In genomic region chr12:21316869-21317265, GRCm38 (mm10) we compare ENCODE assay signal across 8 mouse cellular contexts. TPM values are rescaled to one million over a fixed set of nuclear protein-coding genes. Genes with fewer than 3 reads are reported as not detected.
DNase-seq lines count a peak whose midpoint lies in the region; ATAC-seq lines count a peak whose summit lies in the region.

No protein-coding gene starts in this region.

- H3K36me3 ChIP-seq in kidney, embryonic 14.5 days (ENCODE audit: control insufficient read depth, insufficient read depth, low read length), result peaks cover 39% of the 10 kb centered on the region
- peaks cover 61% of the 10 kb centered on the region for H3K36me3 ChIP-seq in heart, embryonic 14.5 days (ENCODE audit: control insufficient read depth, insufficient read depth, low read length)
- H3K36me3 ChIP-seq in midbrain, embryonic 11.5 days (ENCODE audit: control insufficient read depth, insufficient read depth, low read length), result peaks cover 2% of the 10 kb centered on the region; the same call in 1 of the 2 replicates

- peak overlapping the region; percentile 42 for H3K4me2 ChIP-seq in kidney, embryonic 14.5 days (replicated peaks; ENCODE audit: low read depth, low read length)
- peak overlapping the region; percentile 76 for H3K4me2 ChIP-seq in heart, embryonic 14.5 days (ENCODE audit: low read length)
- H3K4me2 ChIP-seq in midbrain, embryonic 11.5 days, result peak overlapping the region; percentile 63

- H3K27me3 ChIP-seq in kidney, embryonic 14.5 days (ENCODE audit: control insufficient read depth, insufficient read depth, low read length), result no peaks in the 10 kb centered on the region
- no peaks in the 10 kb centered on the region for H3K27me3 ChIP-seq in heart, embryonic 14.5 days (ENCODE audit: control insufficient read depth, insufficient read depth, low read length)
- H3K27me3 ChIP-seq in midbrain, embryonic 11.5 days (ENCODE audit: control insufficient read depth, insufficient read depth, low read length), result no peaks in the 10 kb centered on the region

- ATAC-seq in kidney, embryonic 14.5 days (ENCODE audit: low FRiP score, low TSS enrichment), result no peak
- no peak for ATAC-seq in heart, embryonic 14.5 days (ENCODE audit: insufficient number of reproducible peaks, insufficient read depth, low FRiP score, low read depth)
- no peak for ATAC-seq in midbrain, embryonic 11.5 days (ENCODE audit: low FRiP score)

- H3K27ac ChIP-seq in kidney, embryonic 14.5 days (ENCODE audit: low read depth, low read length), result no peak overlapping the region
- 0 out of 2 replicates have a peak overlapping the region, but pooled peaks have one; percentile 37 for H3K27ac ChIP-seq in brown adipose tissue, adult 24 weeks (replicated peaks; ENCODE audit: low read depth, low read length)
- no peak overlapping the region; a peak in 1 of 4 replicates for H3K27ac ChIP-seq in heart, embryonic 14.5 days (replicated peaks in 1 of 2; ENCODE audit: control insufficient read depth in 1 of 2, insufficient read depth in 1 of 2, low read depth in 2 of 2, low read length in 2 of 2)
- H3K27ac ChIP-seq in midbrain, embryonic 11.5 days (ENCODE audit: low read depth, low read length), result no peak overlapping the region

- 34% methylated on average over 7 of the region's 7 CpGs for WGBS in kidney, embryonic 14.5 days
- 25% methylated on average over 7 of the region's 7 CpGs for WGBS in heart, embryonic 14.5 days
- 41% methylated on average over 7 of the region's 7 CpGs for WGBS in midbrain, embryonic 11.5 days

- H3K9me3 ChIP-seq in kidney, embryonic 14.5 days (ENCODE audit: control insufficient read depth, low read length), result no peaks in the 10 kb centered on the region
- no peaks in the 10 kb centered on the region for H3K9me3 ChIP-seq in heart, embryonic 14.5 days (ENCODE audit: control insufficient read depth, low read length)
- H3K9me3 ChIP-seq in midbrain, embryonic 11.5 days (ENCODE audit: control insufficient read depth, low read length), result no peaks in the 10 kb centered on the region

- H3K4me1 ChIP-seq in kidney, embryonic 14.5 days (ENCODE audit: control insufficient read depth, insufficient read depth, low read length), result peaks cover 3% of the 10 kb centered on the region; the same call in 1 of the 2 replicates
- H3K4me1 ChIP-seq in brown adipose tissue, adult 24 weeks (ENCODE audit: control insufficient read depth, insufficient read depth, insufficient read length, low read length), result no peaks in the 10 kb centered on the region
- no peaks in the 10 kb centered on the region for H3K4me1 ChIP-seq in heart, embryonic 14.5 days (ENCODE audit: control insufficient read depth in 2 of 2, insufficient read depth in 2 of 2, low read length in 2 of 2)
- no peaks in the 10 kb centered on the region for H3K4me1 ChIP-seq in midbrain, embryonic 11.5 days (ENCODE audit: control insufficient read depth, insufficient read depth, low read length)

- H3K9ac ChIP-seq in kidney, embryonic 14.5 days (ENCODE audit: low read depth, low read length), result peak overlapping the region; percentile 84
- peak overlapping the region; percentile 79 for H3K9ac ChIP-seq in heart, embryonic 14.5 days (ENCODE audit: low read length)
- peak overlapping the region; percentile 83 for H3K9ac ChIP-seq in midbrain, embryonic 11.5 days (ENCODE audit: low read length)

- H3K4me3 ChIP-seq in kidney, embryonic 14.5 days (ENCODE audit: low read length), result peak overlapping the region; percentile 66
- peak overlapping the region; percentile 95 for H3K4me3 ChIP-seq in brown adipose tissue, adult 24 weeks (ENCODE audit: insufficient read depth, low read depth, low read length)
- H3K4me3 ChIP-seq in heart, embryonic 14.5 days (ENCODE audit: control insufficient read depth in 1 of 2, insufficient read depth in 1 of 2, low read depth in 1 of 2, low read length in 2 of 2), result peak overlapping the region; percentile 72 to 78; a peak in 3 of 4 replicates
- H3K4me3 ChIP-seq in midbrain, embryonic 11.5 days (ENCODE audit: low read depth, low read length), result peak overlapping the region; percentile 67

- DNase-seq in kidney, postnatal 14 days, result no peak
- peak; percentile 42 for DNase-seq in layer of hippocampus, adult 9-10 months (ENCODE audit: low spot score)
- no peak for DNase-seq in midbrain, embryonic 11.5 days (ENCODE audit: low spot score, missing footprints)
- no peak for DNase-seq in thymus, postnatal 10 days (ENCODE audit: low spot score in 2 of 2)
- no peak for DNase-seq in left cerebral cortex, adult 8-10 months (ENCODE audit: low spot score in 2 of 2)

RNA-seq across cellular contexts. Expression of gene Iah1, which starts 0.7 kb away (rescaled TPM):
- polyA plus RNA-seq in kidney, embryonic 14.5 days (2014; fragmentation: Nextera tagmentation; extraction: Ambion mirVana), result 74.6 and 75.2 TPM in 2 replicates
- 84.5 and 100 TPM in 2 replicates for polyA plus RNA-seq in brown adipose tissue, adult 24 weeks (2012; ENCODE audit: insufficient read depth, insufficient read length, missing spikeins)
- 46.7 and 48.7 TPM in 2 replicates for polyA plus RNA-seq in heart, embryonic 14.5 days (2014; fragmentation: Nextera tagmentation; extraction: Ambion mirVana)
- polyA plus RNA-seq in midbrain, embryonic 11.5 days (2014; fragmentation: Nextera tagmentation; extraction: Ambion mirVana), result 49.5 and 50.8 TPM in 2 replicates
- total RNA-seq in left cerebral cortex, adult 8-10 months (2022), result 10 to 100 TPM; 13.1 to 16.8 (median 15.0) TPM

RNA-seq across cellular contexts. Expression of gene Itgb1bp1, which starts 30.8 kb away (rescaled TPM):
- 42.9 and 43.5 TPM in 2 replicates for polyA plus RNA-seq in kidney, embryonic 14.5 days (2014; fragmentation: Nextera tagmentation; extraction: Ambion mirVana)
- polyA plus RNA-seq in brown adipose tissue, adult 24 weeks (2012; ENCODE audit: insufficient read depth, insufficient read length, missing spikeins), result 47.8 and 56.6 TPM in 2 replicates
- 39.5 and 40.0 TPM in 2 replicates for polyA plus RNA-seq in heart, embryonic 14.5 days (2014; fragmentation: Nextera tagmentation; extraction: Ambion mirVana)
- polyA plus RNA-seq in midbrain, embryonic 11.5 days (2014; fragmentation: Nextera tagmentation; extraction: Ambion mirVana), result 42.6 and 42.9 TPM in 2 replicates
- total RNA-seq in left cerebral cortex, adult 8-10 months (2022), result 10 to 100 TPM; 42.6 to 50.0 (median 43.9) TPM

RNA-seq across cellular contexts. Expression of gene Cpsf3, which starts 31.7 kb away (rescaled TPM):
- 87.6 and 120 TPM in 2 replicates for polyA plus RNA-seq in kidney, embryonic 14.5 days (2014; fragmentation: Nextera tagmentation; extraction: Ambion mirVana)
- polyA plus RNA-seq in brown adipose tissue, adult 24 weeks (2012; ENCODE audit: insufficient read depth, insufficient read length, missing spikeins), result 28.3 and 50.8 TPM in 2 replicates
- 69.3 and 70.5 TPM in 2 replicates for polyA plus RNA-seq in heart, embryonic 14.5 days (2014; fragmentation: Nextera tagmentation; extraction: Ambion mirVana)
- 138 and 145 TPM in 2 replicates for polyA plus RNA-seq in midbrain, embryonic 11.5 days (2014; fragmentation: Nextera tagmentation; extraction: Ambion mirVana)
- 10 to 100 TPM; 52.8 to 65.1 (median 60.1) TPM for total RNA-seq in left cerebral cortex, adult 8-10 months (2022)

RNA-seq across cellular contexts. Expression of gene Adam17, which starts 56.6 kb away (rescaled TPM):
- polyA plus RNA-seq in kidney, embryonic 14.5 days (2014; fragmentation: Nextera tagmentation; extraction: Ambion mirVana), result 28.6 and 46.8 TPM in 2 replicates
- polyA plus RNA-seq in brown adipose tissue, adult 24 weeks (2012; ENCODE audit: insufficient read depth, insufficient read length, missing spikeins), result 14.9 and 15.6 TPM in 2 replicates
- 26.5 and 30.2 TPM in 2 replicates for polyA plus RNA-seq in heart, embryonic 14.5 days (2014; fragmentation: Nextera tagmentation; extraction: Ambion mirVana)
- polyA plus RNA-seq in midbrain, embryonic 11.5 days (2014; fragmentation: Nextera tagmentation; extraction: Ambion mirVana), result 38.8 and 39.9 TPM in 2 replicates
- 10 to 100 TPM; 14.5 to 18.1 (median 16.6) TPM for total RNA-seq in left cerebral cortex, adult 8-10 months (2022)
